Mouse (Mus musculus): ENCODE data around the gene Olfr692. TPM values are rescaled to one million over a fixed set of nuclear protein-coding genes. Genes with fewer than 3 reads are reported as not detected.
A peak's percentile ranks its signal among the peaks of the same experiment; 100 is the strongest.
"Not testable (repeated sequence)": the region's sequence is repeated elsewhere in the genome, so short reads cannot be mapped to it uniquely, and the experiment has no call there.

Gene Olfr692
- total and polyA plus RNA-seq, 2 experiments: not detected

- H3K4me3 ChIP-seq (ENCODE audit: insufficient read depth, low read depth, low read length); H3K9ac ChIP-seq (ENCODE audit: low read depth, low read length); H3K79me2 ChIP-seq (ENCODE audit: control insufficient read depth, insufficient read depth, low read length); H3K27me3 ChIP-seq (ENCODE audit: control insufficient read depth, insufficient read depth, low read length); H3K36me3 ChIP-seq (ENCODE audit: control insufficient read depth, insufficient read depth, low read length); H3K4me1 ChIP-seq (ENCODE audit: control insufficient read depth, insufficient read depth, low read length); H3K27ac ChIP-seq (replicated peaks; ENCODE audit: insufficient read depth, low read depth, low read length): not testable (repeated sequence)
- 47% methylated on average over 8 of the region's 8 CpGs for WGBS
- TF ChIP-seq CTCF (IDR thresholded peaks at IDR 0.05; ENCODE audit: low read depth, low read length): peak; percentile 89
- DNase-seq (ENCODE audit: extremely low read depth, low read depth, low spot score): peak; percentile 24
These were observed 44.0 kb downstream of the Olfr692 start for GRCm38 (mm10) chr7:105411874-105412632.

- Histone ChIP-seq H3K27ac (replicated peaks; ENCODE audit: insufficient read depth, low read depth, low read length) (no peak overlapping the region), H3K4me3 (ENCODE audit: insufficient read depth, low read depth, low read length) (no peak overlapping the region), H3K9ac (ENCODE audit: low read depth, low read length) (no peak overlapping the region), H3K4me1 (ENCODE audit: control insufficient read depth, insufficient read depth, low read length) (no peaks in the 10 kb centered on the region), H3K79me2 (ENCODE audit: control insufficient read depth, insufficient read depth, low read length) (no peaks in the 10 kb centered on the region), H3K36me3 (ENCODE audit: control insufficient read depth, insufficient read depth, low read length) (no peaks in the 10 kb centered on the region), H3K27me3 (ENCODE audit: control insufficient read depth, insufficient read depth, low read length) (no peaks in the 10 kb centered on the region; the same call in 1 of the 2 replicates)
- TF ChIP-seq CTCF (IDR thresholded peaks at IDR 0.05; ENCODE audit: low read depth, low read length) (no peak), POLR2A (IDR thresholded peaks at IDR 0.05; ENCODE audit: extremely low read depth, insufficient read depth, low read length) (no peak)
- WGBS: 45% methylated on average over 6 of the region's 6 CpGs
- no peak for DNase-seq (ENCODE audit: extremely low read depth, low read depth, low spot score)
These were observed 46.4 kb downstream of the Olfr692 start for GRCm38 (mm10) chr7:105414385-105414784.

- Histone ChIP-seq H3K4me3 (ENCODE audit: insufficient read depth, low read depth, low read length) (no peak overlapping the region), H3K79me2 (ENCODE audit: control insufficient read depth, insufficient read depth, low read length) (no peaks in the 10 kb centered on the region), H3K27me3 (ENCODE audit: control insufficient read depth, insufficient read depth, low read length) (no peaks in the 10 kb centered on the region; the same call in 1 of the 2 replicates), H3K36me3 (ENCODE audit: control insufficient read depth, insufficient read depth, low read length) (no peaks in the 10 kb centered on the region), H3K27ac (replicated peaks; ENCODE audit: insufficient read depth, low read depth, low read length) (no peak overlapping the region), H3K4me1 (ENCODE audit: control insufficient read depth, insufficient read depth, low read length) (no peaks in the 10 kb centered on the region), H3K9ac (ENCODE audit: low read depth, low read length) (no peak overlapping the region)
- no peak for DNase-seq (ENCODE audit: extremely low read depth, low read depth, low spot score)
- 86% methylated on average over 7 of the region's 7 CpGs for WGBS
- TF ChIP-seq CTCF (IDR thresholded peaks at IDR 0.05; ENCODE audit: low read depth, low read length): no peak
- TF ChIP-seq POLR2A (IDR thresholded peaks at IDR 0.05; ENCODE audit: extremely low read depth, insufficient read depth, low read length): no peak
These were observed 48.5 kb downstream of the Olfr692 start for GRCm38 (mm10) chr7:105416529-105416928.

GRCm38 (mm10) chr7:105418106-105418505, 50.1 kb downstream of the Olfr692 start:
- H3K27ac ChIP-seq (replicated peaks; ENCODE audit: insufficient read depth, low read depth, low read length): no peak overlapping the region
- H3K27me3 ChIP-seq (ENCODE audit: control insufficient read depth, insufficient read depth, low read length): no peaks in the 10 kb centered on the region; the same call in 1 of the 2 replicates
- H3K79me2 ChIP-seq (ENCODE audit: control insufficient read depth, insufficient read depth, low read length): no peaks in the 10 kb centered on the region
- no peak overlapping the region for H3K9ac ChIP-seq (ENCODE audit: low read depth, low read length)
- H3K4me1 ChIP-seq (ENCODE audit: control insufficient read depth, insufficient read depth, low read length): no peaks in the 10 kb centered on the region
- no peaks in the 10 kb centered on the region for H3K36me3 ChIP-seq (ENCODE audit: control insufficient read depth, insufficient read depth, low read length)
- no peak for DNase-seq (ENCODE audit: extremely low read depth, low read depth, low spot score)
- WGBS: 81% methylated on average over 5 of the region's 5 CpGs
- TF ChIP-seq CTCF (IDR thresholded peaks at IDR 0.05; ENCODE audit: low read depth, low read length): no peak
- TF ChIP-seq POLR2A (IDR thresholded peaks at IDR 0.05; ENCODE audit: extremely low read depth, insufficient read depth, low read length): no peak
- H3K4me3 ChIP-seq (ENCODE audit: insufficient read depth, low read depth, low read length): no peak overlapping the region

Other genes starting within 250 kb of the Olfr692 start
- not detected in 2 replicates for gene Olfr683, start 221.2 kb upstream of the Olfr692 start, total RNA-seq (2014; rRNA removed)
- not detected in 2 replicates for gene Olfr683, start 221.2 kb upstream of the Olfr692 start, polyA plus RNA-seq (2012; rRNA removed)
- not detected in 2 replicates for gene Olfr684, start 204.6 kb upstream of the Olfr692 start, total RNA-seq (2014; rRNA removed)
- not detected in 2 replicates for gene Olfr684, start 204.6 kb upstream of the Olfr692 start, polyA plus RNA-seq (2012; rRNA removed)
- gene Olfr685, start 182.2 kb upstream of the Olfr692 start, total RNA-seq (2014; rRNA removed): not detected in 2 replicates
- not detected in 2 replicates for gene Olfr685, start 182.2 kb upstream of the Olfr692 start, polyA plus RNA-seq (2012; rRNA removed)
- gene Olfr686, start 160.7 kb upstream of the Olfr692 start, total RNA-seq (2014; rRNA removed): not detected in 2 replicates
- not detected in 2 replicates for gene Olfr686, start 160.7 kb upstream of the Olfr692 start, polyA plus RNA-seq (2012; rRNA removed)
- not detected in 2 replicates for gene Olfr688, start 80.1 kb upstream of the Olfr692 start, total RNA-seq (2014; rRNA removed)
- gene Olfr688, start 80.1 kb upstream of the Olfr692 start, polyA plus RNA-seq (2012; rRNA removed): not detected in 2 replicates
- gene Olfr689, start 57.1 kb upstream of the Olfr692 start, total RNA-seq (2014; rRNA removed): not detected in 2 replicates
- not detected in 2 replicates for gene Olfr689, start 57.1 kb upstream of the Olfr692 start, polyA plus RNA-seq (2012; rRNA removed)
- not detected in 2 replicates for gene Olfr690, start 34.1 kb upstream of the Olfr692 start, total RNA-seq (2014; rRNA removed)
- not detected in 2 replicates for gene Olfr690, start 34.1 kb upstream of the Olfr692 start, polyA plus RNA-seq (2012; rRNA removed)
- not detected in 2 replicates for gene Olfr691, start 26.0 kb upstream of the Olfr692 start, total RNA-seq (2014; rRNA removed)
- gene Olfr691, start 26.0 kb upstream of the Olfr692 start, polyA plus RNA-seq (2012; rRNA removed): not detected in 2 replicates
- gene Gm5901, start 6.8 kb downstream of the Olfr692 start, total RNA-seq (2014; rRNA removed): not detected in 2 replicates
- 0.07 TPM in 1 of 2 replicates, not detected in the other for gene Gm5901, start 6.8 kb downstream of the Olfr692 start, polyA plus RNA-seq (2012; rRNA removed)
- gene Fam160a2, start 31.8 kb downstream of the Olfr692 start, total RNA-seq (2014; rRNA removed): 4.5 and 7.7 TPM in 2 replicates
- 16.3 and 26.8 TPM in 2 replicates for gene Fam160a2, start 31.8 kb downstream of the Olfr692 start, polyA plus RNA-seq (2012; rRNA removed)
- not detected in 2 replicates for gene Cnga4, start 36.3 kb downstream of the Olfr692 start, total RNA-seq (2014; rRNA removed)
- gene Cnga4, start 36.3 kb downstream of the Olfr692 start, polyA plus RNA-seq (2012; rRNA removed): 0.04 TPM in 2 replicates
- gene Cckbr, start 57.5 kb downstream of the Olfr692 start, total RNA-seq (2014; rRNA removed): not detected in 2 replicates
- not detected in 2 replicates for gene Cckbr, start 57.5 kb downstream of the Olfr692 start, polyA plus RNA-seq (2012; rRNA removed)
- 0.67 and 1.1 TPM in 2 replicates for gene Cavin3, start 114.1 kb downstream of the Olfr692 start, total RNA-seq (2014; rRNA removed)
- 1.3 and 1.4 TPM in 2 replicates for gene Cavin3, start 114.1 kb downstream of the Olfr692 start, polyA plus RNA-seq (2012; rRNA removed)
- gene Smpd1, start 186.1 kb downstream of the Olfr692 start, total RNA-seq (2014; rRNA removed): 33.1 and 38.1 TPM in 2 replicates
- 48.4 and 51.9 TPM in 2 replicates for gene Smpd1, start 186.1 kb downstream of the Olfr692 start, polyA plus RNA-seq (2012; rRNA removed)
- 1.1 TPM in 2 replicates for gene Apbb1, start 213.4 kb downstream of the Olfr692 start, total RNA-seq (2014; rRNA removed)
- 0.85 and 1.6 TPM in 2 replicates for gene Apbb1, start 213.4 kb downstream of the Olfr692 start, polyA plus RNA-seq (2012; rRNA removed)
- 5,639 and 7,644 TPM in 2 replicates for gene Hpx, start 231.9 kb downstream of the Olfr692 start, total RNA-seq (2014; rRNA removed)
- gene Hpx, start 231.9 kb downstream of the Olfr692 start, polyA plus RNA-seq (2012; rRNA removed): 4,285 and 5,140 TPM in 2 replicates

All from liver, adult 2 months (tissue).